Mouse (Mus musculus) neural tube, embryonic 15.5 days (tissue): ENCODE measurements around the gene Gpld1. TPM values are rescaled to one million over a fixed set of nuclear protein-coding genes. Genes with fewer than 3 reads are reported as not detected.

Source experiments
- ATAC-seq: fragments of 200-750 bp; cut with Nextera tagmentation; 2 replicates; pipeline ENCODE4 v1.8.0; 2017; ENCODE audit warnings: mild to moderate bottlenecking, moderate TSS enrichment, moderate library complexity; ENCODE audit not compliant: low FRiP score
- H3K27ac ChIP-seq: fragments of 300-500 bp; sonication (generic); replicated peaks from 2 replicates; pipeline ENCODE4 v1.5.1; 2015; ENCODE audit warnings: mild to moderate bottlenecking, inconsistent platforms
- H3K27me3 ChIP-seq: fragments of 300-500 bp; sonication (generic); replicated peaks from 2 replicates; pipeline ENCODE4 v1.6.1; 2015; ENCODE audit warnings: inconsistent platforms
- H3K36me3 ChIP-seq: fragments of 300-500 bp; sonication (generic); 2 replicates; pipeline ENCODE4 v1.6.1; 2015; ENCODE audit warnings: inconsistent platforms
- H3K4me1 ChIP-seq: fragments of 300-500 bp; sonication (generic); 2 replicates; pipeline ENCODE4 v1.6.1; 2015; ENCODE audit warnings: inconsistent platforms
- H3K4me2 ChIP-seq: fragments of 300-500 bp; sonication (generic); 2 replicates; pipeline ENCODE4 v1.6.1; 2015; ENCODE audit warnings: inconsistent platforms, mild to moderate bottlenecking, moderate library complexity
- H3K4me3 ChIP-seq: fragments of 300-500 bp; sonication (generic); replicated peaks from 2 replicates; pipeline ENCODE4 v1.5.1; 2015; ENCODE audit warnings: mild to moderate bottlenecking, inconsistent platforms
- H3K9ac ChIP-seq: fragments of 300-500 bp; sonication (generic); replicated peaks from 2 replicates; pipeline ENCODE4 v1.6.1; 2015; ENCODE audit warnings: mild to moderate bottlenecking, inconsistent platforms
- H3K9me3 ChIP-seq: fragments of 300-500 bp; sonication (generic); replicated peaks from 2 replicates; pipeline ENCODE4 v1.6.1; 2016; ENCODE audit warnings: inconsistent platforms
- WGBS: fragments of 180-500 bp; shearing (Covaris S2); methylation state at CpG from one replicate; pipeline ENCODE4 v1.1.7; 2015; ENCODE audit warnings: mixed read lengths; 5-methylcytosine and 5-hydroxymethylcytosine counted together
- polyA plus RNA-seq: library from polyadenylated mRNA; unstranded; fragments of >200 nt; fragmentation: Nextera tagmentation; extraction: Ambion mirVana; gene quantifications from 2 replicates; pipeline ENCODE4 v1.2.1, GENCODE M21; 2015

Gene Gpld1
- polyA plus RNA-seq, result 2.2 and 3.1 TPM in 2 replicates

GRCm38 (mm10) chr13:24942512-24943282 is at the start of gene Gpld1:
Gene Gpld1, plus strand, starts transcription at chr13:24943152.
- no peaks in the 10 kb centered on the region for H3K9me3 ChIP-seq
- H3K36me3 ChIP-seq, result no peaks in the 10 kb centered on the region
- H3K4me1 ChIP-seq, result peaks cover 14% of the 10 kb centered on the region
- no peak within 1 kb of the TSS for H3K9ac ChIP-seq
- no peak within 1 kb of the TSS for H3K4me3 ChIP-seq
- no peak for ATAC-seq
- no peak within 1 kb of the TSS for H3K27ac ChIP-seq
- 44% methylated on average over 17 of the region's 17 CpGs for WGBS
- H3K4me2 ChIP-seq, result peak within 1 kb of the TSS; percentile 11; the same call in 1 of the 2 replicates
- H3K27me3 ChIP-seq, result no peaks in the 10 kb centered on the region

DNA sequence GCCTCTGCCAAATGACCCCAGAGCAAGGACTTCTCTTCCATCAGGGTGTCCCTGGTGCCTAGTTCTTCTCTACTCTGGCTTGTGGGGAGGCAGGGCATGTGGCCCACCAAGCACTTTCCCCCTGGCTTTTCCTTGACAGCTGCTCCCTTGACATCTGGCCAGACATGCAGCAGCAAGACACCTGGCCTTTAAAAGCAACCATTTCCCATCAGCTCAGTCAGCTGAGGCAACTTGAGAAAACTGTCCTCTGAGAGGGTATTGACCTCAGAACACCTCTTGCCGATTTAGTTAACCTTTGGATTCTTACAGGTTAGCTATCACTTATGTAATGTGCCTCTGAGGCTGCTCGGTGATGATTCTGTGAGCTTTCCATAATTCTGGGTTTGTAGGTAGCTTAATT is 49.1 kb upstream of the Gpld1 start:
- H3K27ac ChIP-seq, result no peak overlapping the region
- H3K27me3 ChIP-seq, result no peaks in the 10 kb centered on the region
- H3K4me1 ChIP-seq, result no peaks in the 10 kb centered on the region
- H3K4me2 ChIP-seq, result no peak overlapping the region
- H3K9me3 ChIP-seq, result no peaks in the 10 kb centered on the region
- 90% methylated on average over 2 of the region's 2 CpGs for WGBS
- ATAC-seq, result no peak
- no peaks in the 10 kb centered on the region for H3K36me3 ChIP-seq
- H3K4me3 ChIP-seq, result no peak overlapping the region
- H3K9ac ChIP-seq, result no peak overlapping the region

GRCm38 (mm10) chr13:24901916-24902315 is 41.0 kb upstream of the Gpld1 start:
- 86% methylated on average over 2 of the region's 2 CpGs for WGBS
- H3K9ac ChIP-seq, result no peak overlapping the region

GRCm38 (mm10) chr13:24903412-24903811 is 39.5 kb upstream of the Gpld1 start:
- no peak overlapping the region for H3K27ac ChIP-seq
- WGBS, result 88% methylated on average over 6 of the region's 6 CpGs
- no peak for ATAC-seq

More at GRCm38 (mm10) chr13:24901916-24902315, 41.0 kb upstream of the Gpld1 start:
- Histone ChIP-seq H3K27me3 (no peaks in the 10 kb centered on the region), H3K4me2 (no peak overlapping the region), H3K4me1 (no peaks in the 10 kb centered on the region), H3K36me3 (peaks cover 11% of the 10 kb centered on the region), H3K27ac (no peak overlapping the region), H3K4me3 (no peak overlapping the region), H3K9me3 (no peaks in the 10 kb centered on the region)
- ATAC-seq, result no peak

GRCm38 (mm10) chr13:24905422-24905821 is 37.5 kb upstream of the Gpld1 start:
- no peak overlapping the region for H3K27ac ChIP-seq
- 89% methylated on average over 12 of the region's 12 CpGs for WGBS
- no peaks in the 10 kb centered on the region for H3K9me3 ChIP-seq
- H3K4me2 ChIP-seq, result no peak overlapping the region
- H3K27me3 ChIP-seq, result no peaks in the 10 kb centered on the region
- H3K4me1 ChIP-seq, result no peaks in the 10 kb centered on the region
- H3K4me3 ChIP-seq, result no peak overlapping the region
- H3K36me3 ChIP-seq, result peaks cover 11% of the 10 kb centered on the region
- no peak for ATAC-seq
- no peak overlapping the region for H3K9ac ChIP-seq

More at GRCm38 (mm10) chr13:24903412-24903811, 39.5 kb upstream of the Gpld1 start:
- no peaks in the 10 kb centered on the region for H3K27me3 ChIP-seq
- H3K36me3 ChIP-seq, result peaks cover 11% of the 10 kb centered on the region
- H3K9me3 ChIP-seq, result no peaks in the 10 kb centered on the region
- H3K9ac ChIP-seq, result no peak overlapping the region
- no peak overlapping the region for H3K4me3 ChIP-seq
- no peak overlapping the region for H3K4me2 ChIP-seq
- no peaks in the 10 kb centered on the region for H3K4me1 ChIP-seq

DNA sequence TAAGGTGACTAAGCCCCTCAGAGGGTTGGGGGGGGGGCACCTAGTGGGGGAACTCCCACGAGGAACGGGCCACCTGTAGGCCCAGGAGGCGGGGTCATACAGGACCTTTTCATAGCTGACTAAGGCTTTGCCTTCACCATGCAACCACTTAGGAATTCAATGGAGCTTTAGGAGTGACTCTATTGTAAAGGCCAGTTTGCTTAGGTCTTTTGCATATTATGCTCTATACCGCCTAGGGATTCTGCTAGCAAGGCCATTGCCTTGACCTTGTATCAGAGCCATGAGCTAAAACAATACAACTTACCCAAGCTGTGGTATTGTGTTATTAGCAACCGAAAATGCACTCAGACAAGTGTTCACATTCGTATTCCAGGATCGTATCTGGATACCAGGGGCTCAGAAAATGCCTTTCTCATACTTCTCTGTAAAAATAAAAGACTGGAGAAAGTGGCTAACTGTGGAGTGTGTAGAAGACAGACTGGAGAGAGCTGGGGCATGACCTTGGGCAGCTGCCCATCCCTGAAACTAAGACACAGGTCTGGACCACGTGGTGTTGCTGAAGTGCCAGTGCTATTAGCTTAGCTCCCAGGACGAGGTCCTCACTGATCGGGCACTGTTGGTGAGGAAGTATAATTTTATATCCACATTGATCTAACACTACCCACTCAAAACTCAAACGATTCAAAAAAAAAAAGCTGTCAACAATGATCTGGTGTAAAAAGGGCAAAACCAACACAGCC is 36.0 kb upstream of the Gpld1 start:
- Histone ChIP-seq H3K4me3 (no peak overlapping the region), H3K27me3 (no peaks in the 10 kb centered on the region), H3K9me3 (no peaks in the 10 kb centered on the region), H3K9ac (no peak overlapping the region), H3K36me3 (peaks cover 21% of the 10 kb centered on the region), H3K4me2 (no peak overlapping the region), H3K4me1 (no peaks in the 10 kb centered on the region), H3K27ac (no peak overlapping the region)
- 78% methylated on average over 11 of the region's 11 CpGs for WGBS
- ATAC-seq, result no peak

GRCm38 (mm10) chr13:24909112-24909511 is 33.8 kb upstream of the Gpld1 start:
- Histone ChIP-seq H3K9ac (no peak overlapping the region), H3K4me2 (no peak overlapping the region)
- no peak for ATAC-seq

GRCm38 (mm10) chr13:24913576-24913975 is 29.4 kb upstream of the Gpld1 start:
- Histone ChIP-seq H3K36me3 (peaks cover 70% of the 10 kb centered on the region), H3K27ac (no peak overlapping the region), H3K9ac (no peak overlapping the region), H3K27me3 (no peaks in the 10 kb centered on the region), H3K4me3 (no peak overlapping the region), H3K4me2 (no peak overlapping the region), H3K9me3 (no peaks in the 10 kb centered on the region), H3K4me1 (no peaks in the 10 kb centered on the region)
- 96% methylated on average over 7 of the region's 7 CpGs for whole genome bisulfite sequencing
- ATAC-seq, result no peak

More at GRCm38 (mm10) chr13:24909112-24909511, 33.8 kb upstream of the Gpld1 start:
- Histone ChIP-seq H3K9me3 (no peaks in the 10 kb centered on the region), H3K27me3 (no peaks in the 10 kb centered on the region), H3K4me1 (no peaks in the 10 kb centered on the region), H3K4me3 (no peak overlapping the region), H3K27ac (no peak overlapping the region), H3K36me3 (peaks cover 33% of the 10 kb centered on the region)
- 95% methylated on average over 1 of the region's 1 CpGs for WGBS

GRCm38 (mm10) chr13:24914915-24915314 is 28.0 kb upstream of the Gpld1 start:
- ATAC-seq, result no peak
- no peak overlapping the region for H3K27ac ChIP-seq
- H3K9me3 ChIP-seq, result no peaks in the 10 kb centered on the region
- H3K27me3 ChIP-seq, result no peaks in the 10 kb centered on the region
- H3K4me2 ChIP-seq, result no peak overlapping the region
- 92% methylated on average over 4 of the region's 4 CpGs for WGBS
- no peaks in the 10 kb centered on the region for H3K4me1 ChIP-seq
- H3K4me3 ChIP-seq, result no peak overlapping the region
- no peak overlapping the region for H3K9ac ChIP-seq
- peaks cover 75% of the 10 kb centered on the region for H3K36me3 ChIP-seq

DNA sequence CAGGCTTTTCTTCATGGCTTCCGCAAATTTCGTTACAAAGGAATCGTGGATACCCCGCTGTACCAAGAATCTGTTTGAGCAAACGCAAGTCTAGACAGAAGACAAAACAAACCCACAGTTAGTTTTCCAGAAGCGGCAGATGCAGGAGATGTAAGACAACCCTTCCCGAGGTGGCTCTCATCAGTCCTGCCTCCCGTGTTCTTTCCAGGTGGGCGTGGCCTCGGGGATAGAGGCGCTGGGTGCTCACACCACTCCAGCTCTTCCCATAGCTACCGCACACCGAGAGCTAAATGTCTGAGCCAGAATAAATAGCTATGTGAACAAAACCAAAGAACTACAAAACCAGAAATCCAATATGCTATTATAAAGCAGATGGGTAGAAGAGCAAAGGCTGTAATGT is 27.1 kb upstream of the Gpld1 start:
- WGBS, result 79% methylated on average over 13 of the region's 13 CpGs
- no peak overlapping the region for H3K4me3 ChIP-seq
- no peak overlapping the region for H3K9ac ChIP-seq
- no peak overlapping the region for H3K4me2 ChIP-seq
- peaks cover 66% of the 10 kb centered on the region for H3K36me3 ChIP-seq
- H3K9me3 ChIP-seq, result no peaks in the 10 kb centered on the region
- no peaks in the 10 kb centered on the region for H3K4me1 ChIP-seq
- no peak overlapping the region for H3K27ac ChIP-seq
- ATAC-seq, result no peak
- H3K27me3 ChIP-seq, result no peaks in the 10 kb centered on the region

GRCm38 (mm10) chr13:24920333-24920977 is 22.5 kb upstream of the Gpld1 start:
- H3K4me1 ChIP-seq, result no peaks in the 10 kb centered on the region
- H3K9ac ChIP-seq, result no peak overlapping the region
- peaks cover 72% of the 10 kb centered on the region for H3K36me3 ChIP-seq
- H3K4me2 ChIP-seq, result no peak overlapping the region
- H3K27me3 ChIP-seq, result no peaks in the 10 kb centered on the region
- WGBS, result 30% methylated on average over 5 of the region's 5 CpGs
- no peaks in the 10 kb centered on the region for H3K9me3 ChIP-seq
- H3K4me3 ChIP-seq, result no peak overlapping the region
- ATAC-seq, result peak; percentile 79; the same call in 1 of the 2 replicates
- no peak overlapping the region for H3K27ac ChIP-seq
